Mouse (Mus musculus): ENCODE measurements around the gene Tmem176a. TPM values are rescaled to one million over a fixed set of nuclear protein-coding genes. Genes with fewer than 3 reads are reported as not detected.

The Tmem176a gene
- polyA plus RNA-seq (2012; rRNA removed): 26.8 and 36.0 TPM in 2 replicates

DNA sequence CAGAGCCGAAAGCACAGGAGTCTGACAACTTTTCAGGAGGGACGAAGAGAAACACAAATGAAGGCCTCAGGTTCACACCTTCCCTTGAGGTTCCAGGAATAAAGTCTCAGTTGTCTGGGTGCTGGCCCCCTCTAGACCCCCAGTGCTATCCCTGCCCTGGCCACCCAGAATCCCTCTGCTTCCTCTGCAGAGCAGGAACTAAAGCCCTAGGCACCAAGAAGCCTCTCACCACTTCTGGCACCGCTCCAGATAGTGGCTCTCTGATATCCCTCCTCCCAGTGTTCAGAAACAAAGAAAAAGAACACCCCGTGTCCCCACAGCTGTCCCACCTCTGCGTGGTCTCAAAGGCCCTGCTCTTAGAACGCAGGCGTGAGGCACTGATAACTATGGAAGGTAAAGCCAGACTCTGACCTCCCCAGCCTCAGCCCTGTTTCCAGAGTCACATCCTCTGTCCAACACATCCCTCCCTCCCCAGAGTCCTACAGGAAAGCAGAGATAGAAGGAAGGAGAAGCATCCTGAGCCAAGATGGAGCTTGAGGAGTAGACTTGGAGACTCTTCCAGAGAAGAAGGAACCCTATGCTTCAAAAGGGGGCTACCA lies at the start of gene Tmem176a:
Gene Tmem176a, plus strand, starts transcription at position 549 of the 599 bp plus-strand sequence.

DNA sequence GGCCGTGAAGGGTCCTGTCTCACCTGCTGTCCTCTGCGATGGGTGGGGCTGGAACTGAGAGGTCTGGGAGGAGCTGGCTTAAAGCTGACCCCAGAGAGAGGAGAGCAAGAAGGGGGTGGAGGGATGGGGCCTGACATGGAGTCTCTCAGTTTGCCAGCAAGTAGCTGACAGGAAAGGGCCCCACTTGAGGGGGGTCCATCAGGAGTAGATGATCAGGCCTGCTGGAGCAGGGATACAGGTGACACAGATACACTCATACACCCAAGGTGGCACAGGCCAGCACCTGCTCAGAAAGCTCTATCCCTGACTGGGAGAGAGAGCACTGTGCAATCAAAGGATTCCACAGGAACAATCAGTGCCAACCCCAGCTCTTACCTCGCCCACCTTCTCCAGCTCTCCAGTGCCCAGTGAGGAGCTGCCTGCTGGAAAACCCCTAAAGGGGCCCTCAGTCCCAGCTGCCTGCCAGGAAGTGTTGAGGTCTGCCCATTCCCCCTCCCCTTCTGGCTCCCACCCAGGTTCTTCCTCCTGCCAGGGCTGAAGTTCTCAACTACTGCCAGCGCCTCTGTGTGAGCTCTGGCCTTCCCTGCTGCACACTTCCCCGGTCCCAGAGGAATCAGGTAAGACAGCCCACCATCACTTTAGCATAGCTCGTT lies 380 bp downstream of the Tmem176a start, which contains the start of gene Tmem176b:
Gene Tmem176b, minus strand, starts transcription at position 524 of the 653 bp plus-strand sequence.

DNA sequence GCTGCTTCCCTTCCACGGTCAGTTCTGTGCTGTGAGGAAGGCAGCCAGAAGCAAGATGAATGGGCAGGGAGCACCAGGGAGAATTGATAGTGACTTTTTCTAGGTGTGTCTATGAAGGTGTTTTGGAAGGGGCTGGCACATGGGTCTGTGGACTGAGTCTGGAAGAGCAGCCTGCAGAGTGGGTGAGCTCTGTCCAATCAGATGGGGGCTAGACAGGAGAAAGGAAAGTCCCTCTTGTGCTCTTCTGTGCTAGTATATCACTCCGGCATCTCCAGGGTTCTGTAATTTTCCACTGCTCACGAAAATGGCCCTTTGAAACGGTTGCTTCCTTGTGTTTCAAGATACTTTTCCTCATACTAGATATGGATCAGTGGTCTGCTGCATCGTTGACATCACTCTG lies 31.9 kb downstream of the Tmem176a start, which contains the start of gene Aoc1:
Gene Aoc1, plus strand, starts transcription at position 301 of the 400 bp plus-strand sequence.

Other genes with a start within 250 kb of the Tmem176a start
- gene Repin1, start 247.0 kb upstream of the Tmem176a start, polyA plus RNA-seq (2012; rRNA removed): 5.9 and 6.6 TPM in 2 replicates
- gene Gm44965, start 247.0 kb upstream of the Tmem176a start, polyA plus RNA-seq (2012; rRNA removed): not detected in 2 replicates
- gene Zfp775, start 238.9 kb upstream of the Tmem176a start, polyA plus RNA-seq (2012; rRNA removed): 0.93 and 1.00 TPM in 2 replicates
- 0.24 and 0.33 TPM in 2 replicates for gene AI854703, start 214.2 kb upstream of the Tmem176a start, polyA plus RNA-seq (2012; rRNA removed)
- gene Gimap8, start 193.7 kb upstream of the Tmem176a start, polyA plus RNA-seq (2012; rRNA removed): 1.4 and 1.7 TPM in 2 replicates
- gene Gimap9, start 164.8 kb upstream of the Tmem176a start, polyA plus RNA-seq (2012; rRNA removed): 8.1 and 8.4 TPM in 2 replicates
- gene Gimap4, start 156.4 kb upstream of the Tmem176a start, polyA plus RNA-seq (2012; rRNA removed): 5.8 and 6.2 TPM in 2 replicates
- 4.6 and 5.2 TPM in 2 replicates for gene Gimap6, start 132.7 kb upstream of the Tmem176a start, polyA plus RNA-seq (2012; rRNA removed)
- 0.37 and 1.2 TPM in 2 replicates for gene Gm28053, start 122.3 kb upstream of the Tmem176a start, polyA plus RNA-seq (2012; rRNA removed)
- 0.06 TPM in 1 of 2 replicates, not detected in the other for gene Gimap7, start 122.3 kb upstream of the Tmem176a start, polyA plus RNA-seq (2012; rRNA removed)
- 1.4 and 1.7 TPM in 2 replicates for gene Gimap1, start 101.9 kb upstream of the Tmem176a start, polyA plus RNA-seq (2012; rRNA removed)
- gene Gimap5, start 94.7 kb upstream of the Tmem176a start, polyA plus RNA-seq (2012; rRNA removed): 1.7 TPM in 2 replicates
- gene Gimap3, start 70.1 kb upstream of the Tmem176a start, polyA plus RNA-seq (2012; rRNA removed): 0.05 TPM in 2 replicates
- 97.3 and 116 TPM in 2 replicates for gene Tmem176b, start 577 bp downstream of the Tmem176a start, polyA plus RNA-seq (2012; rRNA removed)
- 0.03 TPM in 1 of 2 replicates, not detected in the other for gene Aoc1, start 32.0 kb downstream of the Tmem176a start, polyA plus RNA-seq (2012; rRNA removed)
- not detected in 2 replicates for gene 1600015I10Rik, start 89.0 kb downstream of the Tmem176a start, polyA plus RNA-seq (2012; rRNA removed)
- not detected in 2 replicates for gene Doxl2, start 134.0 kb downstream of the Tmem176a start, polyA plus RNA-seq (2012; rRNA removed)
- gene Svs1, start 145.9 kb downstream of the Tmem176a start, polyA plus RNA-seq (2012; rRNA removed): not detected in 2 replicates
- 0.46 and 0.51 TPM in 2 replicates for gene Gpnmb, start 195.6 kb downstream of the Tmem176a start, polyA plus RNA-seq (2012; rRNA removed)
- gene Malsu1, start 232.9 kb downstream of the Tmem176a start, polyA plus RNA-seq (2012; rRNA removed): 9.2 and 10.6 TPM in 2 replicates

All from liver, embryonic 14 days (tissue).